Mouse (Mus musculus): Measurements from ENCODE around the gene Gipr. TPM values are rescaled to one million over a fixed set of nuclear protein-coding genes. Genes with fewer than 3 reads are reported as not detected.

Gene Gipr
- total and polyA plus RNA-seq, 2 experiments from 2014 or later: 5.3 to 16.9 TPM

DNA sequence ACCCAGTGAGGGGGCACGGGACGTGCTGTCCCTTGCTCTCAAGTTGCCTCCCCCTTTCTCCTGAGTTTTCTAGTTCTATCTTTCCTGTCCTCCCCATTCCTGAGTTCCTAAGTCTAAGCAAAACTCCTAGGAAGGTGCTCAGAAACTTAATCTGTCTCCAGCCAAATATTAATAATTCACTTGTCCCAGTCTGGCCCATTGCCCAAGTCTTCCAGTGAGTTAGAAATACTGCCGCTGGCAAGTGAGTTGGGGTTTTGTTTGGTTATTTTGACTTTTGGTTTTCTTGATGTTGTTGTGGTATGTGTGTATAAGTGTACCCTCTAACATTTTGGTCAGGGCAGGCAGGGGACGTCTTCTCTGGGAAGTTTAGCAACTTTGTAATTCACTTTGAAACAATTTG is 44.2 kb downstream of the Gipr start:
- Histone ChIP-seq H3K4me2 (ENCODE audit: low read depth) (no peak overlapping the region), H3K4me3 (ENCODE audit: low read depth, low read length) (no peak overlapping the region), H3K9ac (no peak overlapping the region), H3K36me3 (ENCODE audit: insufficient read depth) (peaks cover under 1% of the 10 kb centered on the region; the same call in 1 of the 2 replicates), H3K27ac (ENCODE audit: low read depth, low read length) (no peak overlapping the region), H3K9me3 (ENCODE audit: low read length) (no peaks in the 10 kb centered on the region), H3K27me3 (ENCODE audit: insufficient read depth, low read length) (no peaks in the 10 kb centered on the region), H3K4me1 (ENCODE audit: insufficient read depth) (peaks cover 8% of the 10 kb centered on the region; the same call in 1 of the 2 replicates)
- DNase-seq (no peak), ATAC-seq (no peak)
- 83% methylated on average over 4 of the region's 4 CpGs for WGBS
- no peak for TF ChIP-seq CTCF (IDR thresholded peaks at IDR 0.05; ENCODE audit: low read depth)

DNA sequence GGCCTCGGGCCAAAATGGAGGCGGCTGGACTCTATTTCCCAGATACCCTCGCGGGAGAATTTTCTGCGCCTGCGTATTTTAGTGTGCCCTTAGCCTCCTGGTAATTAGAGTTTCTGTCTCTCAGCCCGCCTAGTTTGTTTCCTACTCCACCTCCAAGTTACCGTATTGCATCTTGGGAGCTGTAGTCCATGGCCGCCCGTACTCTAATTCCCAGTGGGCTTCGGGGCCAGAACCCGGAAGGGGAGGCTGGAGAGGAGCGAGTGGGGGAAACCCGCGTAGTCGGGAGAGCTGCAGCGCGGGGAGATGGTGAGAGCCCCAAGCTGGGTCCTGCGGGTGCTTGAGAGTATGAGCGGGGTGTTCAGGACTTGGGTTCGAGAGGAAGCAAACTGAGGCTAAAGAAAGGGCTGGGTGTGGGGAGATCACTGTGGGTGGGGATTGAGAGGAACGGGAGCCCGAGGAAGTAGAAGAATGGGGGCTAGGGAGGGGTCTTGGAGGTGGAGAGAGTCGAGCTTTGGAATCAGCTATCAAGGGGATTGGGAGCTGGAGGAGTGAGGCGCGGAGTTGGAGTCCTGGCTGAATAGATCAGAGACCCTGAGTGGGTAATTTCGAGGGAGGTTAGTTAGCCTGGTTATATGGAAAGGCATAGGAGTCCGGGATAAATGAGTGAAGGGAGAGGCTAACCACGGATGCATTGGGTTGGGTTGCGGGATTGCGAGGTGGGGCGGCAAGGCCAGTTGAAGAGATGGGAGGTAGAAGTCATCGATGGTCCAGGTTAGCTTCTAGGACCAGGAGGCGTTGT is 46.1 kb downstream of the Gipr start, which contains the start of gene Fbxo46:
Gene Fbxo46 (plus strand): TSS at position 229 of the 799 bp plus-strand sequence.
- H3K27ac ChIP-seq (ENCODE audit: low read depth, low read length): peak within 1 kb of the TSS; percentile 78
- TF ChIP-seq CTCF (IDR thresholded peaks at IDR 0.05; ENCODE audit: low read depth): no peak

DNA sequence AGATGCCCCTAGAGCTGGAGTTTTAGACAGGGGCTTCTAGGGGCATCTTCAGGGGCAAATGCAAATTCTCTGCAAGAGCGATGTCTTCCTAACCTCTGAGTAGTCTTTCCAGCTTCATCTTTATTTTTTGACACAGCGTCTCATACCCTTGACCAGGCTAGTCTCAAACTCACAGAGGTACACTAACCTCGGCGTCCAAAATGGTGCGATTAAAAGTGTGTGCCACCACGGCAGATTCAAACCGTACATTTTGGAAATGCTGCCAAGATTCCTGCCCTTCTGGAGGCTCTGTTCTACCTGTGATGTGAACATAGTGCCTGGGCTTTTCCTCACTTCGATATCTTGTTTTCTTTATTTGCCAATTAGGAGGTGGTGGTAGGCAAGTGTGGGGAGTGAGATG is 46.8 kb downstream of the Gipr start:
- H3K27ac ChIP-seq (ENCODE audit: low read depth, low read length): no peak overlapping the region
- no peaks in the 10 kb centered on the region for H3K9me3 ChIP-seq (ENCODE audit: low read length)
- H3K9ac ChIP-seq: no peak overlapping the region
- DNase-seq: no peak
- no peak for TF ChIP-seq CTCF (IDR thresholded peaks at IDR 0.05; ENCODE audit: low read depth)
- H3K4me3 ChIP-seq (ENCODE audit: low read depth, low read length): no peak overlapping the region
- peaks cover 8% of the 10 kb centered on the region; the same call in 1 of the 2 replicates for H3K4me1 ChIP-seq (ENCODE audit: insufficient read depth)
- no peak overlapping the region for H3K4me2 ChIP-seq (ENCODE audit: low read depth)
- ATAC-seq: no peak
- no peaks in the 10 kb centered on the region for H3K27me3 ChIP-seq (ENCODE audit: insufficient read depth, low read length)
- H3K36me3 ChIP-seq (ENCODE audit: insufficient read depth): no peaks in the 10 kb centered on the region
- 91% methylated on average over 8 of the region's 8 CpGs for WGBS

More for the DNA sequence above, 46.1 kb downstream of the Gipr start, which contains the start of gene Fbxo46:
- H3K36me3 ChIP-seq (ENCODE audit: insufficient read depth): no peaks in the 10 kb centered on the region
- H3K27me3 ChIP-seq (ENCODE audit: insufficient read depth, low read length): no peaks in the 10 kb centered on the region
- H3K4me2 ChIP-seq (ENCODE audit: low read depth): peak within 1 kb of the TSS; percentile 73
- DNase-seq (peak; percentile 98), ATAC-seq (peak; percentile 97)
- H3K4me1 ChIP-seq (ENCODE audit: insufficient read depth): peaks cover 8% of the 10 kb centered on the region; the same call in 1 of the 2 replicates
- no peaks in the 10 kb centered on the region for H3K9me3 ChIP-seq (ENCODE audit: low read length)
- H3K9ac ChIP-seq: peak within 1 kb of the TSS; percentile 75
- peak within 1 kb of the TSS; percentile 75 for H3K4me3 ChIP-seq (ENCODE audit: low read depth, low read length)
- 4% methylated on average over 34 of the region's 34 CpGs for WGBS

DNA sequence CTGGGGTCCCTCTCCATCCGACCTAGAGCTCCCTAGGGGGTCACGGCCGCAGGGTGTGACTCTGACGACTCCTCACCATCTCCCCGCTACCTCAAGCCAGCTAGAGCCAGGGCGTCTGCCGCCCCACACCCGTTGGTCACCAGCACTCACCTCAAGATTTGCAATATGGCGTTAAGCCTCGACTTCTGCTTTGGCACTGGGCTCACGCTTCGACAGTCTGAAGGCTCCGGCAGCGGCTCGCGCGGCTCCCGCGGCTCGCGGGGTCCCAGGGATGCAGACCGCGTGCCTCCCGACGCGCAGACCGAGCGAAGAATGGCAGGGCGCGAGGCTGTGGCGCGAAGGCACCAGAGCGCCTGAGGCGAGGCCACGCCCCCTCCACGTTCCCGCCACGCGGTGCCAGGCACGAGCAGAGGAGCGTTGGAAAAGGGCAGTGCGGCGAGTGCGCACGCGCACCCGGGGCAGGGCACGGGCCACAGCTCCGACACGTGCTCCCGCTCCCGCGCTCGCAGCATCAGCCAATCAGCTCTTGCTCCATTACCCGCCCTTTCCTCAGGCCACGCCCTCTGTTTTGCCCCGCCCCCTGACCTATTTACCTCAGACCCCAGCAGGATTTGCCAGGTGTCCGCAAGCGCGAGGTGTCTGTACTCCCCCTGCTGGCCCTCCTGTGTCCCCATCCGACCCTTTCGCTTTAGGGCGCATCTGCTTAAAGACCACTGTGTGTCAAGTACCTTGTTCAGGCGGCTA is 47.7 kb downstream of the Gipr start, which contains the start of gene Gm4969:
Gene Gm4969 (minus strand): TSS at position 341 of the 744 bp plus-strand sequence.
- peak within 1 kb of the TSS; percentile 38 for H3K4me3 ChIP-seq (ENCODE audit: low read depth, low read length)
- H3K4me2 ChIP-seq (ENCODE audit: low read depth): peak within 1 kb of the TSS; percentile 55
- 0 out of 2 replicates have a peak within 1 kb of the TSS, but pooled peaks have one; percentile 57 for H3K27ac ChIP-seq (ENCODE audit: low read depth, low read length)
- WGBS: 23% methylated on average over 62 of the region's 64 CpGs
- no peaks in the 10 kb centered on the region for H3K27me3 ChIP-seq (ENCODE audit: insufficient read depth, low read length)
- peak; percentile 89 for DNase-seq
- no peaks in the 10 kb centered on the region for H3K36me3 ChIP-seq (ENCODE audit: insufficient read depth)
- no peaks in the 10 kb centered on the region for H3K9me3 ChIP-seq (ENCODE audit: low read length)
- ATAC-seq: peak; percentile 58
- H3K4me1 ChIP-seq (ENCODE audit: insufficient read depth): peaks cover 8% of the 10 kb centered on the region; the same call in 1 of the 2 replicates
- no peak; the same call in 1 of the 2 replicates for TF ChIP-seq CTCF (IDR thresholded peaks at IDR 0.05; ENCODE audit: low read depth)
- H3K9ac ChIP-seq: peak within 1 kb of the TSS; percentile 47

DNA sequence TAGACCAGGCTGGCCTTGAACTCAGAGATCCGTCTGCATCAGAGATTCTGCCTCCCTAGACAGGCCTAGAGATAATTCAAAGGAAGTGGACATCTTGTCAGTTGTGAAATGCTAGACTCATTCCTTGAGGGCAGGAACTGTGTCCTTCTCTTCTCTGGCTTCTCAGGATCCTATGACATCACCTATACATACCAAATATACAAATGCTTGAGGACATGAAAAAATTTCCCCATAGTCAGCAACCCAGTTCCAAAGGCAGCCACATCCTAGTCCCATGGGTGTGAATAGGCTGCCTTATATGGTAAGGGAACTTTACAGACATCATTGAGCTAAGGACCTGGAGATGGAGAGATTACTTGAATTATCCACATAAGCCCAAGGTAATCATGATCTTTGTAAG is 56.4 kb downstream of the Gipr start:
- Histone ChIP-seq H3K9ac (no peak overlapping the region), H3K27me3 (ENCODE audit: insufficient read depth, low read length) (no peaks in the 10 kb centered on the region), H3K9me3 (ENCODE audit: low read length) (no peaks in the 10 kb centered on the region), H3K36me3 (ENCODE audit: insufficient read depth) (peaks cover 3% of the 10 kb centered on the region; the same call in 1 of the 2 replicates), H3K4me1 (ENCODE audit: insufficient read depth) (no peaks in the 10 kb centered on the region), H3K4me2 (ENCODE audit: low read depth) (no peak overlapping the region), H3K27ac (ENCODE audit: low read depth, low read length) (no peak overlapping the region), H3K4me3 (ENCODE audit: low read depth, low read length) (no peak overlapping the region)
- ATAC-seq: no peak
- no peak for DNase-seq
- TF ChIP-seq CTCF (IDR thresholded peaks at IDR 0.05; ENCODE audit: low read depth): no peak
- WGBS: 81% methylated on average over 1 of the region's 1 CpGs

DNA sequence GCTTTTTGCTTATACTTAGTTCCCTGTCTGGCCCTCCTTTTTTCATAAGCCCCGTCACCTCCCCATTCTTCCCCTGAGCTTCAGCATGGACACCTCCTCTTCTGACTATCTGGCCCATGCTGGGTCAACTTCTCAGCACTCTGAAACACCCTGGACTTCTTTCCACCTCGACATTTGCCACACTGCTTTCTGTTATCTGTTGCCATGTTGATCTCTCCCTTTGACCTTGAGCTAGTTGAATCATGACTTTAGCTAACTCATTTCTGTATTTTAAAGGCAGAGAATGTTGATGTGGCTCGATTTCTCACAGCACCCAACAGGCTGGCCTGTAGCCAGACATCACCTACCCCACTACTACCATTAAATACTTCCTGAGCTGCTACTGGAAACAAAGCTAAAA is 58.5 kb downstream of the Gipr start:
- H3K4me3 ChIP-seq (ENCODE audit: low read depth, low read length): no peak overlapping the region
- H3K4me1 ChIP-seq (ENCODE audit: insufficient read depth): no peaks in the 10 kb centered on the region
- no peak for ATAC-seq
- no peaks in the 10 kb centered on the region for H3K9me3 ChIP-seq (ENCODE audit: low read length)
- 55% methylated on average over 3 of the region's 3 CpGs for WGBS
- H3K4me2 ChIP-seq (ENCODE audit: low read depth): no peak overlapping the region
- H3K36me3 ChIP-seq (ENCODE audit: insufficient read depth): peaks cover 3% of the 10 kb centered on the region; the same call in 1 of the 2 replicates
- no peak overlapping the region for H3K27ac ChIP-seq (ENCODE audit: low read depth, low read length)
- no peak for DNase-seq
- H3K9ac ChIP-seq: no peak overlapping the region
- TF ChIP-seq CTCF (IDR thresholded peaks at IDR 0.05; ENCODE audit: low read depth): no peak
- H3K27me3 ChIP-seq (ENCODE audit: insufficient read depth, low read length): no peaks in the 10 kb centered on the region

MicroRNA genes within 50 kb of the gene (microRNA counts, 519-probe panel; counts per million panel counts)
- not detected for microRNA mmu-miR-330

Small RNA genes lying within 50 kb of the gene (microRNA-seq; reads per million reads assigned to microRNA genes)
- 718 to 761 reads per million in 2 experiments for gene Mir330

Other genes with a start within 250 kb of the Gipr start
- 15.4 and 19.5 TPM in 2 replicates for gene Nova2, start 240.2 kb downstream of the Gipr start, total RNA-seq (2014; rRNA removed)
- gene Nova2, start 240.2 kb downstream of the Gipr start, polyA plus RNA-seq (2015; fragmentation: Nextera tagmentation; extraction: Ambion mirVana): 7.2 and 11.4 TPM in 2 replicates
- gene Nanos2, start 178.7 kb downstream of the Gipr start, total RNA-seq (2014; rRNA removed): 1.5 and 2.0 TPM in 2 replicates
- 0.49 and 0.76 TPM in 2 replicates for gene Nanos2, start 178.7 kb downstream of the Gipr start, polyA plus RNA-seq (2015; fragmentation: Nextera tagmentation; extraction: Ambion mirVana)
- 12.3 and 13.9 TPM in 2 replicates for gene Mypop, start 174.9 kb downstream of the Gipr start, total RNA-seq (2014; rRNA removed)
- gene Mypop, start 174.9 kb downstream of the Gipr start, polyA plus RNA-seq (2015; fragmentation: Nextera tagmentation; extraction: Ambion mirVana): 3.8 and 4.3 TPM in 2 replicates
- 101 and 129 TPM in 2 replicates for gene Irf2bp1, start 162.1 kb downstream of the Gipr start, total RNA-seq (2014; rRNA removed)
- gene Irf2bp1, start 162.1 kb downstream of the Gipr start, polyA plus RNA-seq (2015; fragmentation: Nextera tagmentation; extraction: Ambion mirVana): 27.0 and 27.2 TPM in 2 replicates
- gene Foxa3, start 142.6 kb downstream of the Gipr start, total RNA-seq (2014; rRNA removed): not detected in 2 replicates
- not detected in 2 replicates for gene Foxa3, start 142.6 kb downstream of the Gipr start, polyA plus RNA-seq (2015; fragmentation: Nextera tagmentation; extraction: Ambion mirVana)
- 70.3 and 73.8 TPM in 2 replicates for gene Sympk, start 141.8 kb downstream of the Gipr start, total RNA-seq (2014; rRNA removed)
- gene Sympk, start 141.8 kb downstream of the Gipr start, polyA plus RNA-seq (2015; fragmentation: Nextera tagmentation; extraction: Ambion mirVana): 16.6 and 20.0 TPM in 2 replicates
- gene Rsph6a, start 111.4 kb downstream of the Gipr start, total RNA-seq (2014; rRNA removed): 0.19 and 0.23 TPM in 2 replicates
- 0.09 and 0.23 TPM in 2 replicates for gene Rsph6a, start 111.4 kb downstream of the Gipr start, polyA plus RNA-seq (2015; fragmentation: Nextera tagmentation; extraction: Ambion mirVana)
- gene Dmwd, start 89.9 kb downstream of the Gipr start, total RNA-seq (2014; rRNA removed): 96.5 and 122 TPM in 2 replicates
- gene Dmwd, start 89.9 kb downstream of the Gipr start, polyA plus RNA-seq (2015; fragmentation: Nextera tagmentation; extraction: Ambion mirVana): 43.6 and 43.8 TPM in 2 replicates
- 16.2 and 20.8 TPM in 2 replicates for gene Dmpk, start 82.3 kb downstream of the Gipr start, total RNA-seq (2014; rRNA removed)
- gene Dmpk, start 82.3 kb downstream of the Gipr start, polyA plus RNA-seq (2015; fragmentation: Nextera tagmentation; extraction: Ambion mirVana): 2.2 and 3.0 TPM in 2 replicates
- gene Six5, start 71.5 kb downstream of the Gipr start, total RNA-seq (2014; rRNA removed): 3.0 and 4.1 TPM in 2 replicates
- 0.97 and 1.0 TPM in 2 replicates for gene Six5, start 71.5 kb downstream of the Gipr start, polyA plus RNA-seq (2015; fragmentation: Nextera tagmentation; extraction: Ambion mirVana)
- gene Gm4969, start 47.8 kb downstream of the Gipr start, total RNA-seq (2014; rRNA removed): 5.3 and 8.9 TPM in 2 replicates
- 8.3 and 10.6 TPM in 2 replicates for gene Gm4969, start 47.8 kb downstream of the Gipr start, polyA plus RNA-seq (2015; fragmentation: Nextera tagmentation; extraction: Ambion mirVana)
- gene Fbxo46, start 46.3 kb downstream of the Gipr start, total RNA-seq (2014; rRNA removed): 19.8 and 22.8 TPM in 2 replicates
- 8.4 and 11.9 TPM in 2 replicates for gene Fbxo46, start 46.3 kb downstream of the Gipr start, polyA plus RNA-seq (2015; fragmentation: Nextera tagmentation; extraction: Ambion mirVana)
- 12.3 and 14.4 TPM in 2 replicates for gene Qpctl, start 16.8 kb downstream of the Gipr start, total RNA-seq (2014; rRNA removed)
- gene Qpctl, start 16.8 kb downstream of the Gipr start, polyA plus RNA-seq (2015; fragmentation: Nextera tagmentation; extraction: Ambion mirVana): 19.8 and 23.3 TPM in 2 replicates
- gene Snrpd2, start 16.4 kb downstream of the Gipr start, total RNA-seq (2014; rRNA removed): 50.0 and 88.1 TPM in 2 replicates
- 124 and 172 TPM in 2 replicates for gene Snrpd2, start 16.4 kb downstream of the Gipr start, polyA plus RNA-seq (2015; fragmentation: Nextera tagmentation; extraction: Ambion mirVana)
- 63.6 and 64.8 TPM in 2 replicates for gene Eml2, start 10.3 kb upstream of the Gipr start, total RNA-seq (2014; rRNA removed)
- gene Eml2, start 10.3 kb upstream of the Gipr start, polyA plus RNA-seq (2015; fragmentation: Nextera tagmentation; extraction: Ambion mirVana): 7.9 and 9.9 TPM in 2 replicates
- gene Gpr4, start 46.4 kb upstream of the Gipr start, total RNA-seq (2014; rRNA removed): 2.2 and 2.5 TPM in 2 replicates
- 5.9 and 6.0 TPM in 2 replicates for gene Gpr4, start 46.4 kb upstream of the Gipr start, polyA plus RNA-seq (2015; fragmentation: Nextera tagmentation; extraction: Ambion mirVana)
- 32.2 and 34.4 TPM in 2 replicates for gene Opa3, start 62.2 kb upstream of the Gipr start, total RNA-seq (2014; rRNA removed)
- gene Opa3, start 62.2 kb upstream of the Gipr start, polyA plus RNA-seq (2015; fragmentation: Nextera tagmentation; extraction: Ambion mirVana): 35.1 and 35.8 TPM in 2 replicates
- 40.6 and 45.9 TPM in 2 replicates for gene Vasp, start 105.7 kb upstream of the Gipr start, total RNA-seq (2014; rRNA removed)
- gene Vasp, start 105.7 kb upstream of the Gipr start, polyA plus RNA-seq (2015; fragmentation: Nextera tagmentation; extraction: Ambion mirVana): 30.0 and 30.6 TPM in 2 replicates
- gene Ppm1n, start 113.9 kb upstream of the Gipr start, total RNA-seq (2014; rRNA removed): 2.3 and 3.2 TPM in 2 replicates
- 0.69 and 1.1 TPM in 2 replicates for gene Ppm1n, start 113.9 kb upstream of the Gipr start, polyA plus RNA-seq (2015; fragmentation: Nextera tagmentation; extraction: Ambion mirVana)
- 154 and 163 TPM in 2 replicates for gene Rtn2, start 116.5 kb upstream of the Gipr start, total RNA-seq (2014; rRNA removed)
- gene Rtn2, start 116.5 kb upstream of the Gipr start, polyA plus RNA-seq (2015; fragmentation: Nextera tagmentation; extraction: Ambion mirVana): 126 and 136 TPM in 2 replicates
- gene Fosb, start 143.9 kb upstream of the Gipr start, total RNA-seq (2014; rRNA removed): 1.6 and 5.1 TPM in 2 replicates
- gene Fosb, start 143.9 kb upstream of the Gipr start, polyA plus RNA-seq (2015; fragmentation: Nextera tagmentation; extraction: Ambion mirVana): 0.28 and 0.36 TPM in 2 replicates
- 56.6 and 73.6 TPM in 2 replicates for gene Ercc1, start 178.7 kb upstream of the Gipr start, total RNA-seq (2014; rRNA removed)
- gene Ercc1, start 178.7 kb upstream of the Gipr start, polyA plus RNA-seq (2015; fragmentation: Nextera tagmentation; extraction: Ambion mirVana): 80.5 and 81.0 TPM in 2 replicates
- 12.1 and 15.5 TPM in 2 replicates for gene Cd3eap, start 193.4 kb upstream of the Gipr start, total RNA-seq (2014; rRNA removed)
- 19.4 and 21.6 TPM in 2 replicates for gene Cd3eap, start 193.4 kb upstream of the Gipr start, polyA plus RNA-seq (2015; fragmentation: Nextera tagmentation; extraction: Ambion mirVana)
- gene Ppp1r13l, start 193.6 kb upstream of the Gipr start, total RNA-seq (2014; rRNA removed): 0.76 and 1.2 TPM in 2 replicates
- gene Ppp1r13l, start 193.6 kb upstream of the Gipr start, polyA plus RNA-seq (2015; fragmentation: Nextera tagmentation; extraction: Ambion mirVana): 2.0 and 2.1 TPM in 2 replicates
- 47.7 and 58.2 TPM in 2 replicates for gene Ercc2, start 215.9 kb upstream of the Gipr start, total RNA-seq (2014; rRNA removed)
- 17.9 and 21.8 TPM in 2 replicates for gene Ercc2, start 215.9 kb upstream of the Gipr start, polyA plus RNA-seq (2015; fragmentation: Nextera tagmentation; extraction: Ambion mirVana)
- 2.2 and 3.0 TPM in 2 replicates for gene Klc3, start 238.0 kb upstream of the Gipr start, total RNA-seq (2014; rRNA removed)
- gene Klc3, start 238.0 kb upstream of the Gipr start, polyA plus RNA-seq (2015; fragmentation: Nextera tagmentation; extraction: Ambion mirVana): 2.1 and 2.9 TPM in 2 replicates
- 0.48 and 4.2 TPM in 2 replicates for gene Ckm, start 238.6 kb upstream of the Gipr start, total RNA-seq (2014; rRNA removed)
- not detected in 2 replicates for gene Ckm, start 238.6 kb upstream of the Gipr start, polyA plus RNA-seq (2015; fragmentation: Nextera tagmentation; extraction: Ambion mirVana)